Mouse (Mus musculus) spleen, adult 2 months (tissue): Measurements from ENCODE around the gene Ier5.

Source experiments
- CTCF ChIP-seq: fragments of 200-500 bp; IDR thresholded peaks from 2 replicates; pipeline ENCODE4 v1.5.1; 2011; ENCODE audit warnings: mild to moderate bottlenecking, inconsistent platforms; ENCODE audit not compliant: insufficient read depth, insufficient read length, insufficient replicate concordance; ENCODE audit errors: extremely low read depth
- POLR2A ChIP-seq: fragments of 200-500 bp; IDR thresholded peaks from 2 replicates; pipeline ENCODE4 v1.6.1; 2011; ENCODE audit warnings: low read depth, low read length, inconsistent platforms

- TF ChIP-seq CTCF (no peak), POLR2A (no peak)
These were observed 39.9 kb downstream of the Ier5 start for GRCm38 (mm10) chr1:155059505-155059904.
